Comparison of ENCODE assay signal across 9 mouse cellular contexts in the genomic region with DNA sequence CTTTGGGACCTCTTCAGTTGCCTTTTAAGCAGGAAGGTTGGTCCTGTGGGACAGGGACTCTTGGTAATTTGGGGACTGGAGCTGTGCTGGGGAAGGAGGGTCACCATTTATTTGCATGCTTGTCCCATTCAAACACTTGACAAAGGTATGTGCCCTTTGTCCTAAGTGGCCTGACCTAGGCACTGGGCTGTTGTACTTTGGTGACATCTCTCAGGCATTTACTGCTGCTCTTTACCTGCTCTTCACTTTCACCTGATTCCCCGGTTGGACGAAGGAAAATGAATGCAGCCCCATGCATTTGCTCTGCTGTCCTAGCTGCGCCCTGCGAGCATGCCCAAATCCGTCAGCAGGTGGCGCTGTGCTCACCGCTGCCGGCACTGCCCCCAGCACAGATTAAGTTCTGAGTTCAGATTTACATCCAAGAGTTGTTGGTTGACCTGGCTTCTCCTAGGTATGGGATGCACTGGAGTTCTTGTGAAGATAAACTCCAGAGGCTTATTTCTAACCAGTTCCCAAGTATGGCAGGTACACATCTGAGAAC. TPM values are rescaled to one million over a fixed set of nuclear protein-coding genes. Genes with fewer than 3 reads are reported as not detected.
DNase-seq lines count a peak whose midpoint lies in the region; ATAC-seq and TF ChIP-seq lines count a peak whose summit lies in the region.
"Had no signal": no experiment of that assay in that cellular context is flagged by ENCODE, and none has a peak within 500 bp of the region (broad histone marks: within the 10 kb centered on the region; RNA-seq: fewer than 3 reads in every experiment).

No protein-coding gene starts in this region.

- H3K36me3 ChIP-seq in hindbrain, embryonic 14.5 days (replicated peaks; ENCODE audit: control insufficient read depth, insufficient read depth), result no peaks in the 10 kb centered on the region
- H3K36me3 ChIP-seq in hindbrain, embryonic 16.5 days (ENCODE audit: control insufficient read depth, insufficient read depth, low read length), result no peaks in the 10 kb centered on the region
- peaks cover 2% of the 10 kb centered on the region; the same call in 1 of the 2 replicates for H3K36me3 ChIP-seq in ES-E14 (ENCODE audit: control insufficient read depth, insufficient read depth, low read length, poor library complexity, severe bottlenecking)
- no peaks in the 10 kb centered on the region for H3K36me3 ChIP-seq in liver, postnatal 0 days (replicated peaks; ENCODE audit: insufficient read depth, low read length)

- DNase-seq in hindbrain, embryonic 14.5 days (ENCODE audit: low spot score), result peak; percentile 38
- DNase-seq in A20 (ENCODE audit: low read depth, low spot score) (peak; percentile 64), ES-E14 (ENCODE audit: low read depth, low spot score) (peak; percentile 54)
- DNase-seq in liver, postnatal 0 days, result peak; percentile 79
- peak; percentile 37 to 49 for DNase-seq in spleen, postnatal 36 days (ENCODE audit: low spot score in 2 of 2)
- DNase-seq in left cerebral cortex, postnatal 10 days (ENCODE audit: extremely low spot score in 1 of 2, low spot score in 2 of 2), result no peak

- H3K4me1 ChIP-seq in hindbrain, embryonic 14.5 days (replicated peaks; ENCODE audit: control insufficient read depth, insufficient read depth, low read length), result no peaks in the 10 kb centered on the region
- H3K4me1 ChIP-seq in hindbrain, embryonic 16.5 days (ENCODE audit: control insufficient read depth, insufficient read depth, low read depth, low read length), result no peaks in the 10 kb centered on the region
- peaks cover 3 to 20% of the 10 kb centered on the region in 2 experiments; a peak in 3 of 4 replicates for H3K4me1 ChIP-seq in ES-E14 (ENCODE audit: control insufficient read depth in 2 of 2, insufficient read depth in 2 of 2, low read length in 2 of 2, poor library complexity in 1 of 2)
- no peaks in the 10 kb centered on the region for H3K4me1 ChIP-seq in cortical plate, adult 2 months (ENCODE audit: control insufficient read depth, insufficient read depth, low read length)
- H3K4me1 ChIP-seq in liver, postnatal 0 days (ENCODE audit: insufficient read depth), result peaks cover 12% of the 10 kb centered on the region

- TF ChIP-seq CTCF in cortical plate, adult 2 months (IDR thresholded peaks at IDR 0.05; ENCODE audit: extremely low read depth, insufficient read depth, low read length), result peak; percentile 74
- peak; percentile 93 for TF ChIP-seq CTCF in liver, postnatal 0 days (IDR thresholded peaks at IDR 0.05; ENCODE audit: low read depth)

- TF ChIP-seq EP300 in liver, postnatal 0 days (IDR thresholded peaks at IDR 0.05; ENCODE audit: low read depth), result no peak

- H3K27me3 ChIP-seq in hindbrain, embryonic 14.5 days (ENCODE audit: control insufficient read depth, insufficient read depth, low read length), result peaks cover 9% of the 10 kb centered on the region; the same call in 1 of the 2 replicates
- peaks cover 5% of the 10 kb centered on the region; the same call in 1 of the 2 replicates for H3K27me3 ChIP-seq in hindbrain, embryonic 16.5 days (replicated peaks; ENCODE audit: control insufficient read depth, insufficient read depth, low read length)
- no peaks in the 10 kb centered on the region for H3K27me3 ChIP-seq in liver, postnatal 0 days (ENCODE audit: insufficient read depth, low read length)

- no peak overlapping the region for H3K4me3 ChIP-seq in hindbrain, embryonic 14.5 days (replicated peaks; ENCODE audit: low read length)
- H3K4me3 ChIP-seq in hindbrain, embryonic 16.5 days (ENCODE audit: low read length), result no peak overlapping the region
- H3K4me3 ChIP-seq in ES-E14 (ENCODE audit: insufficient read depth in 1 of 2, low read depth in 1 of 2, low read length in 2 of 2, poor library complexity in 1 of 2, severe bottlenecking in 1 of 2), result no peak overlapping the region
- no peak overlapping the region for H3K4me3 ChIP-seq in cortical plate, adult 2 months (ENCODE audit: insufficient read depth, low read length)
- no peak overlapping the region for H3K4me3 ChIP-seq in liver, postnatal 0 days (ENCODE audit: low read depth, low read length)

- no peak for ATAC-seq in hindbrain, embryonic 14.5 days (ENCODE audit: low FRiP score)
- no peak for ATAC-seq in hindbrain, embryonic 16.5 days
- peak; percentile 52 for ATAC-seq in liver, postnatal 0 days

- H3K9me3 ChIP-seq in hindbrain, embryonic 14.5 days (ENCODE audit: control insufficient read depth, low read length), result no peaks in the 10 kb centered on the region
- no peaks in the 10 kb centered on the region for H3K9me3 ChIP-seq in hindbrain, embryonic 16.5 days (ENCODE audit: control insufficient read depth, low read length)
- no peaks in the 10 kb centered on the region for H3K9me3 ChIP-seq in ES-E14 (ENCODE audit: control insufficient read depth, insufficient read depth, low read depth, low read length)
- no peaks in the 10 kb centered on the region for H3K9me3 ChIP-seq in liver, postnatal 0 days (ENCODE audit: low read length)

- no peak overlapping the region for H3K9ac ChIP-seq in hindbrain, embryonic 14.5 days
- H3K9ac ChIP-seq in hindbrain, embryonic 16.5 days (ENCODE audit: low read depth, low read length), result no peak overlapping the region
- H3K9ac ChIP-seq in ES-E14 (ENCODE audit: insufficient read depth, low read depth, low read length, poor library complexity, severe bottlenecking), result no peak overlapping the region
- H3K9ac ChIP-seq in liver, postnatal 0 days (replicated peaks), result no peak overlapping the region

- intact Hi-C loops in left cerebral cortex, postnatal 10 days (cut with DNase I), result no loop called here

- 18% methylated on average over 8 of the region's 8 CpGs for WGBS in hindbrain, embryonic 14.5 days
- 13% methylated on average over 8 of the region's 8 CpGs for WGBS in hindbrain, embryonic 16.5 days
- WGBS in liver, postnatal 0 days (ENCODE audit: insufficient replicate concordance), result 6% methylated on average over 8 of the region's 8 CpGs

- TF ChIP-seq POLR2A in cortical plate, adult 2 months (IDR thresholded peaks at IDR 0.05; ENCODE audit: extremely low read depth, insufficient read depth, low read length), result no peak

- no peak overlapping the region for H3K27ac ChIP-seq in hindbrain, embryonic 14.5 days
- no peak overlapping the region for H3K27ac ChIP-seq in hindbrain, embryonic 16.5 days (ENCODE audit: low read depth, low read length)
- 0 out of 2 replicates have a peak overlapping the region, but pooled peaks have one; percentile 9 for H3K27ac ChIP-seq in ES-E14 (ENCODE audit: insufficient read depth, low read depth, low read length, poor library complexity, severe bottlenecking)
- no peak overlapping the region for H3K27ac ChIP-seq in cortical plate, adult 2 months (ENCODE audit: insufficient read depth, low read length)
- 0 out of 2 replicates have a peak overlapping the region, but pooled peaks have one; percentile 57 for H3K27ac ChIP-seq in liver, postnatal 0 days (ENCODE audit: low read depth)
- H3K27ac ChIP-seq: macrophage had no signal

- in situ Hi-C loops in ES-E14 (cut with MboI; ENCODE audit: low sequenced_read_pairs in 2 of 2, unreplicated experiment in 2 of 2), result no loop called here

- no peak overlapping the region for H3K4me2 ChIP-seq in hindbrain, embryonic 14.5 days (replicated peaks)
- H3K4me2 ChIP-seq in hindbrain, embryonic 16.5 days (ENCODE audit: low read length), result no peak overlapping the region
- peak overlapping the region; percentile 6; the same call in 1 of the 2 replicates for H3K4me2 ChIP-seq in liver, postnatal 0 days (ENCODE audit: low read depth, low read length)

TF ChIP-seq in ES-E14, 5 proteins besides CTCF, POLR2A, EP300 and RAD21:
- TF ChIP-seq MAFK (IDR thresholded peaks at IDR 0.05; ENCODE audit: insufficient read depth, low read depth, low read length) (no peak), ZC3H11A (IDR thresholded peaks at IDR 0.05; ENCODE audit: borderline replicate concordance, low read depth, low read length) (no peak), CHD2 (IDR thresholded peaks at IDR 0.05; ENCODE audit: low read depth, low read length) (no peak), ZNF384 (IDR thresholded peaks at IDR 0.05; ENCODE audit: low read depth, low read length) (no peak), HCFC1 (IDR thresholded peaks at IDR 0.05; ENCODE audit: borderline replicate concordance, insufficient read depth, low read length) (no peak)

RNA-seq across cellular contexts. Expression of gene Taf8, which starts 28.6 kb away (rescaled TPM):
- polyA plus RNA-seq in hindbrain, embryonic 14.5 days (2014; fragmentation: Nextera tagmentation; extraction: Ambion mirVana), result 16.4 and 16.9 TPM in 2 replicates
- 20.0 and 20.5 TPM in 2 replicates for polyA plus RNA-seq in hindbrain, embryonic 16.5 days (2015; fragmentation: Nextera tagmentation; extraction: Ambion mirVana)
- total RNA-seq in ES-E14 (2012; rRNA removed), result 40.0 and 58.6 TPM in 2 replicates
- 25.9 and 28.0 TPM in 2 replicates for polyA plus RNA-seq in cortical plate, adult 2 months (2012; rRNA removed)
- polyA plus RNA-seq in liver, postnatal 0 days (2015; fragmentation: Nextera tagmentation; extraction: Ambion mirVana), result 6.5 and 8.1 TPM in 2 replicates
- total RNA-seq in left cerebral cortex, postnatal 10 days (2021), result 10 to 100 TPM; 13.8 to 14.3 TPM

RNA-seq across cellular contexts. Expression of gene Ccnd3, which starts 31.3 kb away (rescaled TPM):
- polyA plus RNA-seq in hindbrain, embryonic 14.5 days (2014; fragmentation: Nextera tagmentation; extraction: Ambion mirVana), result 78.9 and 80.3 TPM in 2 replicates
- 81.7 and 99.9 TPM in 2 replicates for polyA plus RNA-seq in hindbrain, embryonic 16.5 days (2015; fragmentation: Nextera tagmentation; extraction: Ambion mirVana)
- total RNA-seq in ES-E14 (2012; rRNA removed), result 125 and 131 TPM in 2 replicates
- polyA plus RNA-seq in cortical plate, adult 2 months (2012; rRNA removed), result 31.3 and 32.5 TPM in 2 replicates
- polyA plus RNA-seq in liver, postnatal 0 days (2015; fragmentation: Nextera tagmentation; extraction: Ambion mirVana), result 249 and 250 TPM in 2 replicates
- total RNA-seq in left cerebral cortex, postnatal 10 days (2021), result 10 to 100 TPM; 24.5 to 26.7 TPM

RNA-seq across cellular contexts. Expression of gene 1700001C19Rik, which starts 36.3 kb away (rescaled TPM):
- 0.37 and 0.47 TPM in 2 replicates for polyA plus RNA-seq in hindbrain, embryonic 14.5 days (2014; fragmentation: Nextera tagmentation; extraction: Ambion mirVana)
- 0.62 and 1.1 TPM in 2 replicates for polyA plus RNA-seq in hindbrain, embryonic 16.5 days (2015; fragmentation: Nextera tagmentation; extraction: Ambion mirVana)
- 0.85 TPM in 2 replicates for total RNA-seq in ES-E14 (2012; rRNA removed)
- polyA plus RNA-seq in cortical plate, adult 2 months (2012; rRNA removed), result 0.21 and 0.33 TPM in 2 replicates
- polyA plus RNA-seq in liver, postnatal 0 days (2015; fragmentation: Nextera tagmentation; extraction: Ambion mirVana), result 7.5 and 7.8 TPM in 2 replicates
- total RNA-seq in left cerebral cortex, postnatal 10 days (2021), result not detected
- polyA plus RNA-seq: macrophage had no signal

RNA-seq across cellular contexts. Expression of gene AI661453, which starts 37.1 kb away (rescaled TPM):
- 0.23 and 0.31 TPM in 2 replicates for polyA plus RNA-seq in hindbrain, embryonic 14.5 days (2014; fragmentation: Nextera tagmentation; extraction: Ambion mirVana)
- polyA plus RNA-seq in hindbrain, embryonic 16.5 days (2015; fragmentation: Nextera tagmentation; extraction: Ambion mirVana), result 0.11 and 0.42 TPM in 2 replicates
- total RNA-seq in ES-E14 (2012; rRNA removed), result 1.5 and 2.2 TPM in 2 replicates
- 0.25 and 0.28 TPM in 2 replicates for polyA plus RNA-seq in cortical plate, adult 2 months (2012; rRNA removed)
- 1.0 and 1.6 TPM in 2 replicates for polyA plus RNA-seq in liver, postnatal 0 days (2015; fragmentation: Nextera tagmentation; extraction: Ambion mirVana)
- total RNA-seq in left cerebral cortex, postnatal 10 days (2021), result under 1 TPM; 0.30 to 0.61 TPM

Comparison
In these comparisons a context has a peak if more than half of its experiments do, and no peak if none do; other contexts are left out.
1. DNase-seq: peak in hindbrain, embryonic 14.5 days (single experiment), A20 (single experiment), ES-E14 (single experiment), liver, postnatal 0 days (single experiment) and spleen, postnatal 36 days (2 of 2); none in left cerebral cortex, postnatal 10 days (0 of 2).
2. H3K27ac ChIP-seq: peak in ES-E14 (single experiment) and liver, postnatal 0 days (single experiment); none in hindbrain, embryonic 14.5 days (single experiment), hindbrain, embryonic 16.5 days (single experiment) and cortical plate, adult 2 months (single experiment).